Mouse (Mus musculus) liver, embryonic 16.5 days (tissue): Measurements from ENCODE around the gene Ubl5. TPM values are rescaled to one million over a fixed set of nuclear protein-coding genes. Genes with fewer than 3 reads are reported as not detected.

Experiments used
- polyA plus RNA-seq: library from polyadenylated mRNA; unstranded; fragments of >200 nt; fragmentation: Nextera tagmentation; extraction: Ambion mirVana; gene quantifications from 2 replicates; pipeline ENCODE4 v1.2.1, GENCODE M21; 2015

The Ubl5 gene
- polyA plus RNA-seq, 1 experiment from 2014 or later = 207 TPM

Other genes with a start within 250 kb of the Ubl5 start
- 3.8 and 4.7 TPM in 2 replicates for gene Zfp26, start 182.7 kb upstream of the Ubl5 start, polyA plus RNA-seq
- gene Zfp426, start 150.1 kb upstream of the Ubl5 start, polyA plus RNA-seq = 6.4 and 8.4 TPM in 2 replicates
- gene Zfp266, start 121.5 kb upstream of the Ubl5 start, polyA plus RNA-seq = 12.0 and 13.5 TPM in 2 replicates
- 2.0 and 2.1 TPM in 2 replicates for gene Zfp846, start 61.6 kb upstream of the Ubl5 start, polyA plus RNA-seq
- gene Fbxl12, start 1.9 kb downstream of the Ubl5 start, polyA plus RNA-seq = 4.8 and 5.9 TPM in 2 replicates
- 19.4 and 19.7 TPM in 2 replicates for gene Pin1, start 9.2 kb downstream of the Ubl5 start, polyA plus RNA-seq
- 0.20 and 0.25 TPM in 2 replicates for gene Olfm2, start 103.5 kb downstream of the Ubl5 start, polyA plus RNA-seq
- gene Col5a3, start 172.2 kb downstream of the Ubl5 start, polyA plus RNA-seq = 0.19 and 0.33 TPM in 2 replicates
- not detected in 2 replicates for gene Rdh8, start 175.6 kb downstream of the Ubl5 start, polyA plus RNA-seq
- 4.4 and 6.7 TPM in 2 replicates for gene A230050P20Rik, start 225.8 kb downstream of the Ubl5 start, polyA plus RNA-seq
- gene Angptl6, start 236.8 kb downstream of the Ubl5 start, polyA plus RNA-seq = 8.8 and 10.0 TPM in 2 replicates
- gene Ppan, start 245.3 kb downstream of the Ubl5 start, polyA plus RNA-seq = 42.9 and 46.2 TPM in 2 replicates